Mouse (Mus musculus) intestine, embryonic 16.5 days (tissue): ENCODE measurements around the gene Cfap299. TPM values are rescaled to one million over a fixed set of nuclear protein-coding genes. Genes with fewer than 3 reads are reported as not detected.
A peak's percentile ranks its signal among the peaks of the same experiment; 100 is the strongest.
"Not testable (repeated sequence)": the region's sequence is repeated elsewhere in the genome, so short reads cannot be mapped to it uniquely, and the experiment has no call there.

Experiments used
- ATAC-seq: fragments of 200-750 bp; cut with Nextera tagmentation; 2 replicates; pipeline ENCODE4 v1.8.0; 2017; ENCODE audit warnings: moderate TSS enrichment, moderate library complexity
- H3K27ac ChIP-seq: fragments of 300-500 bp; sonication (generic); 2 replicates; pipeline ENCODE4 v1.5.1; 2014; ENCODE audit warnings: mild to moderate bottlenecking, low read length
- H3K27me3 ChIP-seq: fragments of 300-500 bp; sonication (generic); replicated peaks from 2 replicates; pipeline ENCODE4 v1.6.1; 2014; ENCODE audit warnings: low read length, control low read depth, mixed read lengths; ENCODE audit not compliant: control insufficient read depth, insufficient read depth
- H3K36me3 ChIP-seq: fragments of 300-500 bp; sonication (generic); 2 replicates; pipeline ENCODE4 v1.6.1; 2014; ENCODE audit warnings: low read length, control low read depth; ENCODE audit not compliant: control insufficient read depth, insufficient read depth
- H3K4me1 ChIP-seq: fragments of 300-500 bp; sonication (generic); 2 replicates; pipeline ENCODE4 v1.6.1; 2014; ENCODE audit warnings: low read length, control low read depth, mixed read lengths; ENCODE audit not compliant: control insufficient read depth, insufficient read depth
- H3K4me2 ChIP-seq: fragments of 300-500 bp; sonication (generic); 2 replicates; pipeline ENCODE4 v1.6.1; 2014; ENCODE audit warnings: low read depth, low read length, control low read depth
- H3K4me3 ChIP-seq: fragments of 300-500 bp; sonication (generic); 2 replicates; pipeline ENCODE4 v1.5.1; 2014; ENCODE audit warnings: mild to moderate bottlenecking, low read length
- H3K9ac ChIP-seq: fragments of 300-500 bp; sonication (generic); 2 replicates; pipeline ENCODE4 v1.6.1; 2014; ENCODE audit warnings: low read depth, low read length
- H3K9me3 ChIP-seq: fragments of 300-500 bp; sonication (generic); 2 replicates; pipeline ENCODE4 v1.6.1; 2016; ENCODE audit warnings: low read length, control low read depth; ENCODE audit not compliant: control insufficient read depth
- WGBS: fragments of 180-500 bp; shearing (Covaris S2); extraction: QIAGEN DNeasy Blood & Tissue Kit; methylation state at CpG from one replicate; pipeline ENCODE4 v1.1.7; 2014; 5-methylcytosine and 5-hydroxymethylcytosine counted together
- polyA plus RNA-seq: library from polyadenylated mRNA; unstranded; fragments of >200 nt; fragmentation: Nextera tagmentation; extraction: Ambion mirVana; gene quantifications from 2 replicates; pipeline ENCODE4 v1.2.1, GENCODE M21; 2015

Gene Cfap299
- polyA plus RNA-seq, 1 experiment from 2014 or later, result 0.49 TPM

GRCm38 (mm10) chr5:98306528-98306927 is 22.6 kb upstream of the Cfap299 start:
- H3K4me1 ChIP-seq, result no peaks in the 10 kb centered on the region
- H3K4me3 ChIP-seq, result no peak overlapping the region
- no peak overlapping the region for H3K9ac ChIP-seq
- H3K27ac ChIP-seq, result no peak overlapping the region
- no peak overlapping the region for H3K4me2 ChIP-seq
- H3K27me3 ChIP-seq, result no peaks in the 10 kb centered on the region
- 34% methylated on average over 9 of the region's 9 CpGs for WGBS
- H3K36me3 ChIP-seq, result no peaks in the 10 kb centered on the region
- no peak for ATAC-seq
- no peaks in the 10 kb centered on the region for H3K9me3 ChIP-seq

- no peak overlapping the region for H3K4me3 ChIP-seq
- no peaks in the 10 kb centered on the region for H3K9me3 ChIP-seq
- 0 out of 2 replicates have a peak, but pooled peaks cover 2% of the 10 kb centered on the region for H3K27me3 ChIP-seq
- no peaks in the 10 kb centered on the region for H3K4me1 ChIP-seq
- WGBS, result 75% methylated on average over 2 of the region's 2 CpGs
- H3K4me2 ChIP-seq, result no peak overlapping the region
- no peaks in the 10 kb centered on the region for H3K36me3 ChIP-seq
- H3K27ac ChIP-seq, result no peak overlapping the region
- H3K9ac ChIP-seq, result no peak overlapping the region
- no peak for ATAC-seq
These were observed 2.5 kb upstream of the Cfap299 start for GRCm38 (mm10) chr5:98326625-98327024.

- H3K9me3 ChIP-seq, H3K36me3 ChIP-seq, H3K9ac ChIP-seq, ATAC-seq, H3K4me3 ChIP-seq, H3K4me2 ChIP-seq, H3K27me3 ChIP-seq, H3K27ac ChIP-seq, H3K4me1 ChIP-seq: not testable (repeated sequence)
- WGBS, result 88% methylated on average over 16 of the region's 16 CpGs
These were observed 14.6 kb downstream of the Cfap299 start for GRCm38 (mm10) chr5:98343751-98344150.

GRCm38 (mm10) chr5:98344581-98344980 is 15.5 kb downstream of the Cfap299 start:
- whole genome bisulfite sequencing, result 64% methylated on average over 2 of the region's 2 CpGs

GRCm38 (mm10) chr5:98346067-98346466 is 17.0 kb downstream of the Cfap299 start:
- Histone ChIP-seq H3K27me3 (no peaks in the 10 kb centered on the region), H3K4me3 (no peak overlapping the region), H3K9ac (no peak overlapping the region), H3K36me3 (no peaks in the 10 kb centered on the region), H3K27ac (no peak overlapping the region), H3K9me3 (no peaks in the 10 kb centered on the region), H3K4me1 (no peaks in the 10 kb centered on the region), H3K4me2 (no peak overlapping the region)
- no peak for ATAC-seq
- 69% methylated on average over 7 of the region's 7 CpGs for WGBS

More at GRCm38 (mm10) chr5:98344581-98344980, 15.5 kb downstream of the Cfap299 start:
- no peak overlapping the region for H3K9ac ChIP-seq
- no peaks in the 10 kb centered on the region for H3K4me1 ChIP-seq
- H3K9me3 ChIP-seq, result no peaks in the 10 kb centered on the region
- no peaks in the 10 kb centered on the region for H3K36me3 ChIP-seq
- ATAC-seq, result no peak
- H3K4me2 ChIP-seq, result no peak overlapping the region
- no peaks in the 10 kb centered on the region for H3K27me3 ChIP-seq
- no peak overlapping the region for H3K4me3 ChIP-seq
- no peak overlapping the region for H3K27ac ChIP-seq

- H3K4me1 ChIP-seq, result no peaks in the 10 kb centered on the region
- 9% methylated on average over 8 of the region's 8 CpGs for WGBS
- peak; percentile 58; the same call in 1 of the 2 replicates for ATAC-seq
- no peak overlapping the region for H3K4me3 ChIP-seq
- no peak overlapping the region for H3K27ac ChIP-seq
- no peaks in the 10 kb centered on the region for H3K27me3 ChIP-seq
- no peaks in the 10 kb centered on the region for H3K9me3 ChIP-seq
- no peaks in the 10 kb centered on the region for H3K36me3 ChIP-seq
- no peak overlapping the region for H3K9ac ChIP-seq
- H3K4me2 ChIP-seq, result no peak overlapping the region
These were observed 19.5 kb downstream of the Cfap299 start for GRCm38 (mm10) chr5:98348605-98349004.

GRCm38 (mm10) chr5:98359912-98360311 is 30.8 kb downstream of the Cfap299 start:
- ATAC-seq, result no peak
- Histone ChIP-seq H3K4me2 (no peak overlapping the region), H3K36me3 (no peaks in the 10 kb centered on the region), H3K4me3 (no peak overlapping the region), H3K9ac (no peak overlapping the region), H3K27me3 (no peaks in the 10 kb centered on the region), H3K27ac (no peak overlapping the region), H3K4me1 (no peaks in the 10 kb centered on the region), H3K9me3 (no peaks in the 10 kb centered on the region)
- 90% methylated on average over 7 of the region's 7 CpGs for WGBS

- Histone ChIP-seq H3K4me2 (no peak overlapping the region), H3K4me3 (no peak overlapping the region), H3K27ac (no peak overlapping the region), H3K36me3 (no peaks in the 10 kb centered on the region), H3K27me3 (no peaks in the 10 kb centered on the region), H3K9me3 (no peaks in the 10 kb centered on the region), H3K9ac (no peak overlapping the region), H3K4me1 (no peaks in the 10 kb centered on the region)
- WGBS, result 65% methylated on average over 5 of the region's 5 CpGs
- no peak for ATAC-seq
These were observed 31.8 kb downstream of the Cfap299 start for GRCm38 (mm10) chr5:98360792-98361419.

- 66% methylated on average over 8 of the region's 8 CpGs for WGBS
- Histone ChIP-seq H3K27me3 (no peaks in the 10 kb centered on the region), H3K4me1 (no peaks in the 10 kb centered on the region), H3K36me3 (no peaks in the 10 kb centered on the region), H3K27ac (no peak overlapping the region), H3K9ac (no peak overlapping the region), H3K4me2 (no peak overlapping the region), H3K4me3 (no peak overlapping the region), H3K9me3 (no peaks in the 10 kb centered on the region)
- no peak for ATAC-seq
These were observed 34.3 kb downstream of the Cfap299 start for GRCm38 (mm10) chr5:98363428-98363827.

GRCm38 (mm10) chr5:98365340-98365739 is 36.2 kb downstream of the Cfap299 start:
- H3K9me3 ChIP-seq, result no peaks in the 10 kb centered on the region
- WGBS, result 58% methylated on average over 5 of the region's 5 CpGs
- no peak overlapping the region for H3K4me2 ChIP-seq
- no peak overlapping the region for H3K4me3 ChIP-seq
- H3K4me1 ChIP-seq, result no peaks in the 10 kb centered on the region
- ATAC-seq, result no peak
- no peak overlapping the region for H3K27ac ChIP-seq
- H3K36me3 ChIP-seq, result no peaks in the 10 kb centered on the region
- H3K27me3 ChIP-seq, result no peaks in the 10 kb centered on the region
- no peak overlapping the region for H3K9ac ChIP-seq
